Mouse (Mus musculus) forebrain, embryonic 13.5 days (tissue): ENCODE results near the gene Zzef1. TPM values are rescaled to one million over a fixed set of nuclear protein-coding genes. Genes with fewer than 3 reads are reported as not detected.

Source experiments
- ATAC-seq: fragments of 200-750 bp; cut with Nextera tagmentation; 2 replicates; pipeline ENCODE4 v1.8.0; 2017
- H3K27ac ChIP-seq: fragments of 300-500 bp; sonication (generic); 2 replicates; pipeline ENCODE4 v1.5.1; 2015; ENCODE audit warnings: inconsistent platforms, mild to moderate bottlenecking, moderate library complexity
- H3K27me3 ChIP-seq: fragments of 300-500 bp; sonication (generic); 2 replicates; pipeline ENCODE4 v1.6.1; 2015; ENCODE audit warnings: mild to moderate bottlenecking, inconsistent platforms
- H3K36me3 ChIP-seq: fragments of 300-500 bp; sonication (generic); 2 replicates; pipeline ENCODE4 v1.6.1; 2015; ENCODE audit warnings: mild to moderate bottlenecking, inconsistent platforms; ENCODE audit not compliant: poor library complexity, severe bottlenecking
- H3K4me1 ChIP-seq: fragments of 300-500 bp; sonication (generic); 2 replicates; pipeline ENCODE4 v1.6.1; 2015; ENCODE audit warnings: inconsistent platforms
- H3K4me2 ChIP-seq: fragments of 300-500 bp; sonication (generic); 2 replicates; pipeline ENCODE4 v1.6.1; 2015; ENCODE audit warnings: inconsistent platforms, mild to moderate bottlenecking, moderate library complexity
- H3K4me3 ChIP-seq: fragments of 300-500 bp; sonication (generic); 2 replicates; pipeline ENCODE4 v1.5.1; 2015; ENCODE audit warnings: mild to moderate bottlenecking, inconsistent platforms
- H3K9ac ChIP-seq: fragments of 300-500 bp; sonication (generic); 2 replicates; pipeline ENCODE4 v1.6.1; 2015; ENCODE audit warnings: mild to moderate bottlenecking, inconsistent platforms
- H3K9me3 ChIP-seq: fragments of 300-500 bp; sonication (generic); replicated peaks from 2 replicates; pipeline ENCODE4 v1.6.1; 2016; ENCODE audit warnings: inconsistent platforms
- WGBS: fragments of 180-500 bp; shearing (Covaris S2); methylation state at CpG from one replicate; pipeline ENCODE4 v1.1.7; 2015; 5-methylcytosine and 5-hydroxymethylcytosine counted together
- microRNA-seq: library from miRNA; unstranded; fragments of <30 nt; microRNA quantifications from one replicate; pipeline ENCODE4, GENCODE M21; 2016
- polyA plus RNA-seq: library from polyadenylated mRNA; unstranded; fragments of >200 nt; fragmentation: Nextera tagmentation; extraction: Ambion mirVana; gene quantifications from 2 replicates; pipeline ENCODE4 v1.2.1, GENCODE M21; 2015

The Zzef1 gene
- polyA plus RNA-seq, 1 experiment from 2014 or later, result 10.8 TPM

- 82% methylated on average over 2 of the region's 2 CpGs for WGBS
- H3K27ac ChIP-seq, result no peak overlapping the region
- H3K4me2 ChIP-seq, result no peak overlapping the region
- H3K4me3 ChIP-seq, result no peak overlapping the region
- H3K36me3 ChIP-seq, result no peaks in the 10 kb centered on the region
- H3K9me3 ChIP-seq, result no peaks in the 10 kb centered on the region
- peaks cover 50% of the 10 kb centered on the region for H3K27me3 ChIP-seq
- peaks cover 9% of the 10 kb centered on the region for H3K4me1 ChIP-seq
- no peak for ATAC-seq
- no peak overlapping the region for H3K9ac ChIP-seq
These were observed 166.4 kb downstream of the Zzef1 start for GRCm38 (mm10) chr11:72962378-72962777.

GRCm38 (mm10) chr11:72963058-72963788, 167.2 kb downstream of the Zzef1 start:
- Histone ChIP-seq H3K9me3 (no peaks in the 10 kb centered on the region), H3K4me2 (no peak overlapping the region), H3K27ac (no peak overlapping the region), H3K4me3 (no peak overlapping the region), H3K4me1 (peaks cover 9% of the 10 kb centered on the region), H3K9ac (no peak overlapping the region), H3K36me3 (no peaks in the 10 kb centered on the region), H3K27me3 (peaks cover 50% of the 10 kb centered on the region)
- 50% methylated on average over 7 of the region's 7 CpGs for WGBS
- no peak for ATAC-seq

- WGBS, result 69% methylated on average over 3 of the region's 3 CpGs
- peaks cover 9% of the 10 kb centered on the region for H3K4me1 ChIP-seq
- H3K9me3 ChIP-seq, result no peaks in the 10 kb centered on the region
- no peaks in the 10 kb centered on the region for H3K36me3 ChIP-seq
- no peak overlapping the region for H3K4me2 ChIP-seq
- H3K4me3 ChIP-seq, result no peak overlapping the region
- H3K9ac ChIP-seq, result no peak overlapping the region
- no peak for ATAC-seq
- H3K27me3 ChIP-seq, result peaks cover 49% of the 10 kb centered on the region
- H3K27ac ChIP-seq, result no peak overlapping the region
These were observed 167.8 kb downstream of the Zzef1 start for GRCm38 (mm10) chr11:72963789-72964294.

GRCm38 (mm10) chr11:72974995-72975503, 179.0 kb downstream of the Zzef1 start:
- Histone ChIP-seq H3K9me3 (no peaks in the 10 kb centered on the region), H3K4me1 (no peaks in the 10 kb centered on the region), H3K27me3 (no peaks in the 10 kb centered on the region), H3K36me3 (no peaks in the 10 kb centered on the region), H3K27ac (no peak overlapping the region), H3K4me2 (no peak overlapping the region), H3K9ac (no peak overlapping the region), H3K4me3 (no peak overlapping the region)
- ATAC-seq, result no peak
- 86% methylated on average over 13 of the region's 13 CpGs for WGBS

Small RNAs within 50 kb of the gene (microRNA-seq; reads per million reads assigned to microRNA genes)
- gene Gm44467, result not detected

Other genes with a start within 250 kb of the Zzef1 start
- gene Spns3, start 245.7 kb upstream of the Zzef1 start, polyA plus RNA-seq, result 0.14 TPM in 1 of 2 replicates, not detected in the other
- gene Ube2g1, start 188.9 kb upstream of the Zzef1 start, polyA plus RNA-seq, result 100 and 104 TPM in 2 replicates
- gene Ankfy1, start 106.2 kb upstream of the Zzef1 start, polyA plus RNA-seq, result 21.3 and 25.5 TPM in 2 replicates
- gene Cyb5d2, start 84 bp upstream of the Zzef1 start, polyA plus RNA-seq, result 5.9 and 7.3 TPM in 2 replicates
- gene Atp2a3, start 164.9 kb downstream of the Zzef1 start, polyA plus RNA-seq, result 0.40 and 0.47 TPM in 2 replicates
- gene P2rx1, start 202.9 kb downstream of the Zzef1 start, polyA plus RNA-seq, result 0.25 and 0.46 TPM in 2 replicates
- gene Camkk1, start 222.8 kb downstream of the Zzef1 start, polyA plus RNA-seq, result 10.3 and 11.8 TPM in 2 replicates